Mouse (Mus musculus): ENCODE measurements around the gene Ranbp3l. TPM values are rescaled to one million over a fixed set of nuclear protein-coding genes. Genes with fewer than 3 reads are reported as not detected.

Gene Ranbp3l
- polyA plus RNA-seq, 1 experiment from 2014 or later, result 13.7 TPM

- H3K4me1 ChIP-seq (ENCODE audit: control insufficient read depth, insufficient read depth, low read length), result peaks cover 26% of the 10 kb centered on the region
- WGBS, result 37% methylated on average over 2 of the region's 2 CpGs
- H3K9ac ChIP-seq (replicated peaks; ENCODE audit: low read length), result no peak overlapping the region
- no peak overlapping the region for H3K4me3 ChIP-seq (replicated peaks; ENCODE audit: low read depth, low read length)
- ATAC-seq (ENCODE audit: low FRiP score, low TSS enrichment) (no peak), DNase-seq (no peak)
- H3K9me3 ChIP-seq (ENCODE audit: control insufficient read depth, low read length), result no peaks in the 10 kb centered on the region
- H3K4me2 ChIP-seq (ENCODE audit: low read length), result no peak overlapping the region
- H3K27me3 ChIP-seq (ENCODE audit: control insufficient read depth, insufficient read depth, low read length), result no peaks in the 10 kb centered on the region
- H3K36me3 ChIP-seq (ENCODE audit: control insufficient read depth, insufficient read depth, low read length), result no peaks in the 10 kb centered on the region
- no peak overlapping the region for H3K27ac ChIP-seq (replicated peaks; ENCODE audit: low read depth, low read length)
Observed at GRCm38 (mm10) chr15:9074139-9074538, 106.4 kb downstream of the Ranbp3l start.

GRCm38 (mm10) chr15:9074671-9075070 is 106.9 kb downstream of the Ranbp3l start:
- Histone ChIP-seq H3K27ac (replicated peaks; ENCODE audit: low read depth, low read length) (no peak overlapping the region), H3K4me2 (ENCODE audit: low read length) (no peak overlapping the region), H3K4me3 (replicated peaks; ENCODE audit: low read depth, low read length) (no peak overlapping the region), H3K9ac (replicated peaks; ENCODE audit: low read length) (no peak overlapping the region), H3K4me1 (ENCODE audit: control insufficient read depth, insufficient read depth, low read length) (peaks cover 29% of the 10 kb centered on the region), H3K27me3 (ENCODE audit: control insufficient read depth, insufficient read depth, low read length) (no peaks in the 10 kb centered on the region), H3K36me3 (ENCODE audit: control insufficient read depth, insufficient read depth, low read length) (no peaks in the 10 kb centered on the region), H3K9me3 (ENCODE audit: control insufficient read depth, low read length) (no peaks in the 10 kb centered on the region)
- ATAC-seq (ENCODE audit: low FRiP score, low TSS enrichment), result no peak
- 21% methylated on average over 4 of the region's 4 CpGs for WGBS
- no peak for DNase-seq

GRCm38 (mm10) chr15:9075608-9076200 is 108.0 kb downstream of the Ranbp3l start:
- Histone ChIP-seq H3K4me3 (replicated peaks; ENCODE audit: low read depth, low read length) (no peak overlapping the region), H3K9me3 (ENCODE audit: control insufficient read depth, low read length) (no peaks in the 10 kb centered on the region), H3K36me3 (ENCODE audit: control insufficient read depth, insufficient read depth, low read length) (no peaks in the 10 kb centered on the region), H3K4me1 (ENCODE audit: control insufficient read depth, insufficient read depth, low read length) (peaks cover 24% of the 10 kb centered on the region), H3K27me3 (ENCODE audit: control insufficient read depth, insufficient read depth, low read length) (no peaks in the 10 kb centered on the region), H3K9ac (replicated peaks; ENCODE audit: low read length) (no peak overlapping the region), H3K4me2 (ENCODE audit: low read length) (no peak overlapping the region), H3K27ac (replicated peaks; ENCODE audit: low read depth, low read length) (no peak overlapping the region)
- ATAC-seq (ENCODE audit: low FRiP score, low TSS enrichment) (no peak), DNase-seq (no peak)
- 80% methylated on average over 14 of the region's 14 CpGs for whole genome bisulfite sequencing

- Histone ChIP-seq H3K9ac (replicated peaks; ENCODE audit: low read length) (no peak overlapping the region), H3K4me2 (ENCODE audit: low read length) (no peak overlapping the region), H3K36me3 (ENCODE audit: control insufficient read depth, insufficient read depth, low read length) (no peaks in the 10 kb centered on the region), H3K4me3 (replicated peaks; ENCODE audit: low read depth, low read length) (no peak overlapping the region), H3K9me3 (ENCODE audit: control insufficient read depth, low read length) (no peaks in the 10 kb centered on the region), H3K27me3 (ENCODE audit: control insufficient read depth, insufficient read depth, low read length) (no peaks in the 10 kb centered on the region), H3K4me1 (ENCODE audit: control insufficient read depth, insufficient read depth, low read length) (peaks cover 12% of the 10 kb centered on the region), H3K27ac (replicated peaks; ENCODE audit: low read depth, low read length) (no peak overlapping the region)
- ATAC-seq (ENCODE audit: low FRiP score, low TSS enrichment) (0 out of 2 replicates have a peak, but pooled peaks have one; percentile 22), DNase-seq (no peak)
- WGBS, result 82% methylated on average over 12 of the region's 12 CpGs
Observed at GRCm38 (mm10) chr15:9078481-9079300, 110.9 kb downstream of the Ranbp3l start.

DNA sequence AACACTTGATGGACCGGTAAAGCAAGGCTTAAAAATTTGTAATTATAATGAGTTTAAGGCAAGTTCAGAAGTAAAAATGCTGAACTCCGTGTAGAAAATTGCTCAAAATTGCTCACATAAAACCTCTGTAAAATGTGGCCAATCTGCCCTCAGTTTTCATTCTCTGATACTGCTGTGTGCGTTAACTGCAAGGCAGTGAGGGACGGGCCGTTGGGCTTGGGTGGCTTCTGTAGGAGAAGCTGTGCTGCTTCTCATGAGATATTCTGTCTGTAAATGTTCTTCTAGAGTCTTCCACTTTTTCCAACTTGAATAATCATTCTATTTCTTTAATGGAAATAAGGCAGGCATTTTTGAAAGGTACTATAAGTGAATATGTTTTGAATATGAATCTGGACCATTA is 111.9 kb downstream of the Ranbp3l start:
- DNase-seq, result no peak

GRCm38 (mm10) chr15:9080206-9080605 is 112.5 kb downstream of the Ranbp3l start:
- H3K9me3 ChIP-seq (ENCODE audit: control insufficient read depth, low read length), result no peaks in the 10 kb centered on the region
- 69% methylated on average over 4 of the region's 4 CpGs for WGBS
- H3K4me2 ChIP-seq (ENCODE audit: low read length), result no peak overlapping the region
- H3K27ac ChIP-seq (replicated peaks; ENCODE audit: low read depth, low read length), result no peak overlapping the region
- ATAC-seq (ENCODE audit: low FRiP score, low TSS enrichment) (no peak), DNase-seq (no peak)
- peaks cover 11% of the 10 kb centered on the region; the same call in 1 of the 2 replicates for H3K4me1 ChIP-seq (ENCODE audit: control insufficient read depth, insufficient read depth, low read length)
- H3K27me3 ChIP-seq (ENCODE audit: control insufficient read depth, insufficient read depth, low read length), result no peaks in the 10 kb centered on the region
- no peak overlapping the region for H3K4me3 ChIP-seq (replicated peaks; ENCODE audit: low read depth, low read length)
- H3K36me3 ChIP-seq (ENCODE audit: control insufficient read depth, insufficient read depth, low read length), result no peaks in the 10 kb centered on the region
- no peak overlapping the region for H3K9ac ChIP-seq (replicated peaks; ENCODE audit: low read length)

More for the DNA sequence above, 111.9 kb downstream of the Ranbp3l start:
- peaks cover 11% of the 10 kb centered on the region for H3K4me1 ChIP-seq (ENCODE audit: control insufficient read depth, insufficient read depth, low read length)
- no peak overlapping the region for H3K4me2 ChIP-seq (ENCODE audit: low read length)
- no peak for ATAC-seq (ENCODE audit: low FRiP score, low TSS enrichment)
- H3K9me3 ChIP-seq (ENCODE audit: control insufficient read depth, low read length), result no peaks in the 10 kb centered on the region
- no peak overlapping the region for H3K9ac ChIP-seq (replicated peaks; ENCODE audit: low read length)
- H3K36me3 ChIP-seq (ENCODE audit: control insufficient read depth, insufficient read depth, low read length), result no peaks in the 10 kb centered on the region
- H3K27ac ChIP-seq (replicated peaks; ENCODE audit: low read depth, low read length), result no peak overlapping the region
- no peaks in the 10 kb centered on the region for H3K27me3 ChIP-seq (ENCODE audit: control insufficient read depth, insufficient read depth, low read length)
- WGBS, result 47% methylated on average over 5 of the region's 5 CpGs
- H3K4me3 ChIP-seq (replicated peaks; ENCODE audit: low read depth, low read length), result no peak overlapping the region

DNA sequence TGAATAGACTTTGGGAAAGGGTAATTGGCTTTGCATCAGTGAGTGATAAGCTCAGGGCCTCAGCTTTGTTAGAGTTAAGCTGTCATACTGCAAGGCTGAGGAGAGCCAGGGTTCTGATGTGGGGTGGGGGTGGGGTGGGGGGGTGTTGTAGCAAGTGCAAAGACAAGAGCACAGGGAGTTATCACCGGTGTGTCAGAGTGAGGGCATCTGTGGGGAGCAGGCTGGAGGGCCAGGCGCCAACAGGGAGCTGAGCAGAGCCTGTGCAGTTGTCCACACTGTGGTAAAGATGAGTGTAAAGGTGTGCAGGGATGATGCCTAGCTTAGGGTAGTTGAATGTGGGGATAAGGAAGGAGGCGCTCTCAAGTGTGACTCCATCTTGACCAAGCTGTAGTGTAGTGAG is 113.5 kb downstream of the Ranbp3l start:
- Histone ChIP-seq H3K36me3 (ENCODE audit: control insufficient read depth, insufficient read depth, low read length) (peaks cover 4% of the 10 kb centered on the region; the same call in 1 of the 2 replicates), H3K4me2 (ENCODE audit: low read length) (no peak overlapping the region), H3K9me3 (ENCODE audit: control insufficient read depth, low read length) (no peaks in the 10 kb centered on the region), H3K27ac (replicated peaks; ENCODE audit: low read depth, low read length) (no peak overlapping the region), H3K4me1 (ENCODE audit: control insufficient read depth, insufficient read depth, low read length) (peaks cover 11% of the 10 kb centered on the region; the same call in 1 of the 2 replicates), H3K9ac (replicated peaks; ENCODE audit: low read length) (no peak overlapping the region), H3K4me3 (replicated peaks; ENCODE audit: low read depth, low read length) (no peak overlapping the region), H3K27me3 (ENCODE audit: control insufficient read depth, insufficient read depth, low read length) (no peaks in the 10 kb centered on the region)
- DNase-seq (no peak), ATAC-seq (ENCODE audit: low FRiP score, low TSS enrichment) (peak; percentile 24; the same call in 1 of the 2 replicates)
- 71% methylated on average over 3 of the region's 3 CpGs for WGBS

DNA sequence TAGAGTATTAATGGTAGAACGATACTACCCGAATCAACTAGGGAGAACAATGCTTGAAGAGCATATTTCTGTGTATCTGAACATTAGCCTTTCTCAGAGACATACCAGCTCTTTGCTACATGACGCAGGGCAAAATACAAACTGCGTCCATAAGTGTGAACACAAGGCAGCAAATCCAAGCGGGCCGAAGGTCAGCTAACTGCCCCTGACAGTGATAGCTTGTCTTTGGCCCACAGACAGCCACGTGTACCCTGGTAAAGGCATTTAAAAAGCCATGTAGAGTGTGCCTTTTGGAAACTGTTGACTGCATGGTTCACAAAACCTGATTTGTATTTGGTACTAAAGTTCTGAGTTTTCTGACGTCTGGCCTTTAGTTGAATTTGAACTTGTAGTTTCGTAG is 115.0 kb downstream of the Ranbp3l start:
- no peak overlapping the region for H3K9ac ChIP-seq (replicated peaks; ENCODE audit: low read length)
- no peak for ATAC-seq (ENCODE audit: low FRiP score, low TSS enrichment)
- H3K27ac ChIP-seq (replicated peaks; ENCODE audit: low read depth, low read length), result no peak overlapping the region
- H3K27me3 ChIP-seq (ENCODE audit: control insufficient read depth, insufficient read depth, low read length), result no peaks in the 10 kb centered on the region
- H3K4me3 ChIP-seq (replicated peaks; ENCODE audit: low read depth, low read length), result no peak overlapping the region
- no peak overlapping the region for H3K4me2 ChIP-seq (ENCODE audit: low read length)
- H3K9me3 ChIP-seq (ENCODE audit: control insufficient read depth, low read length), result no peaks in the 10 kb centered on the region
- no peak for DNase-seq
- H3K4me1 ChIP-seq (ENCODE audit: control insufficient read depth, insufficient read depth, low read length), result peaks cover 7% of the 10 kb centered on the region; the same call in 1 of the 2 replicates
- H3K36me3 ChIP-seq (ENCODE audit: control insufficient read depth, insufficient read depth, low read length), result peaks cover 8% of the 10 kb centered on the region
- WGBS, result 90% methylated on average over 9 of the region's 9 CpGs

DNA sequence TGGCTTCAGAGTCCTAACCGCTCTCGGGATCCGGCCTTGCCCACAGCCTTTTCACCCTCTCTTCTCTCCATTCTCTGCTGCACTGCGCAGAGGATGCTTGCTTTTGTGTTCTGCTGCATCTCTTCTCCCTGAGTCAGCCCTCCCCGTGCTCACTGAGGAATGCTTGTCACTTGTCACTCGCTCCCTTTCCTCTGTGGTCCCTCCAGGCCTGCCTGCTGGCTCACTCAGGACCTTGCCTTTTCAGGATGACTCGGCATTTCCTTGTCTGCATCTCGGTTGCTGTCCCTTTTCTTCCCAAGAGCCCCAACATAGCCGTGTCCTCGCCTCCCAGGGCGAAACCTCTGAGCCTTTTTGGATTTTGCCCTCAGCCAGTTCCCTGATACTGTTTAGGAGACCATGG is 119.1 kb downstream of the Ranbp3l start:
- H3K4me1 ChIP-seq (ENCODE audit: control insufficient read depth, insufficient read depth, low read length), result no peaks in the 10 kb centered on the region
- no peak for DNase-seq
- no peak overlapping the region for H3K4me2 ChIP-seq (ENCODE audit: low read length)
- H3K9me3 ChIP-seq (ENCODE audit: control insufficient read depth, low read length), result no peaks in the 10 kb centered on the region
- H3K9ac ChIP-seq (replicated peaks; ENCODE audit: low read length), result no peak overlapping the region
- peaks cover 13% of the 10 kb centered on the region for H3K36me3 ChIP-seq (ENCODE audit: control insufficient read depth, insufficient read depth, low read length)
- no peaks in the 10 kb centered on the region for H3K27me3 ChIP-seq (ENCODE audit: control insufficient read depth, insufficient read depth, low read length)
- WGBS, result 46% methylated on average over 11 of the region's 11 CpGs
- ATAC-seq (ENCODE audit: low FRiP score, low TSS enrichment), result no peak
- H3K27ac ChIP-seq (replicated peaks; ENCODE audit: low read depth, low read length), result no peak overlapping the region
- no peak overlapping the region for H3K4me3 ChIP-seq (replicated peaks; ENCODE audit: low read depth, low read length)
